Comparison of ENCODE assay signal across 19 mouse cellular contexts in genomic region chr4:91228341-91228740, GRCm38 (mm10).
"Had no signal": no experiment of that assay in that cellular context is flagged by ENCODE, and none has a peak within 500 bp of the region (broad histone marks: within the 10 kb centered on the region; RNA-seq: fewer than 3 reads in every experiment).

No protein-coding gene starts in this region.

- H3K27ac ChIP-seq: midbrain, embryonic 10.5 days; midbrain, embryonic 12.5 days; neural tube, embryonic 13.5 days; neural tube, embryonic 15.5 days had no signal

- H3K4me3 ChIP-seq: midbrain, embryonic 10.5 days; midbrain, embryonic 12.5 days; myocyte; neural tube, embryonic 13.5 days; neural tube, embryonic 15.5 days had no signal

- H3K4me1 ChIP-seq: midbrain, embryonic 10.5 days; midbrain, embryonic 12.5 days had no signal

- DNase-seq: lung, adult 18-20 months; lung, embryonic 14.5 days; lung, postnatal 10 days; lung, postnatal 4 days; midbrain, embryonic 14.5 days; retina, postnatal 1 day; right cerebral cortex, adult 18-20 months; right cerebral cortex, postnatal 25 days; right cerebral cortex, postnatal 4 days; spleen, adult 18-20 months; thymus, adult 18-20 months; thymus, postnatal 14 days; thymus, postnatal 36 days had no signal

- ATAC-seq: midbrain, embryonic 16.5 days had no signal

- H3K27me3 ChIP-seq: midbrain, embryonic 12.5 days; neural tube, embryonic 13.5 days; neural tube, embryonic 15.5 days had no signal
